Mouse (Mus musculus): Measurements from ENCODE around the gene Bcl9.

DNA sequence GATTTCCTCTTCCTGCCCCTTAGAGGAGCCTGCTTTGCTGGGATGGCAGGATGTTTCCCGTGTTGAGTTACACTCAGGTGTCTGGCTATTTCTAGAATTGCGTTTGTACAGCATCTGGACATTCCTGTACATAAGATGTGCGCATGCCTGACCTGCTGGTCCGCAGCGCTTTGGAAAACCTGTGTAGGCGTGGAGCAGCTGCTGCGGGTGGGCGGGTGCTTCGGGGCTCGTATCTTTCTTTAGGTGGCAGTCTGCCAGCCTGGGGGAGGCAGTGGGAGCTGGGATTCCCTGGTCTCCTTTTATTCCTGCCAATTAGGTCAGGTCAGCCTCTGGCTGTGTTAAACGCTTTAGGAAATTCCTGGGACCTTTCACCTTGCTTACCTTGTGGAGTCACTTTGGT is 39.6 kb upstream of the Bcl9 start:
- TF ChIP-seq CTCF (IDR thresholded peaks at IDR 0.05; ENCODE audit: borderline replicate concordance, insufficient read depth, low read depth, low read length) = no peak
- TF ChIP-seq POLR2A (IDR thresholded peaks at IDR 0.05; ENCODE audit: borderline replicate concordance, insufficient read depth, low read length) = no peak

Measured in cerebellum, adult 2 months (tissue).